Mouse (Mus musculus) midbrain, postnatal 0 days (tissue): ENCODE data around the gene Plxnb3. TPM values are rescaled to one million over a fixed set of nuclear protein-coding genes. Genes with fewer than 3 reads are reported as not detected.

Source experiments
- ATAC-seq: fragments of 200-750 bp; cut with Nextera tagmentation; 2 replicates; pipeline ENCODE4 v1.8.0; 2017; ENCODE audit warnings: moderate number of reproducible peaks, mild to moderate bottlenecking, moderate TSS enrichment, moderate library complexity; ENCODE audit not compliant: low FRiP score
- DNase-seq: peaks from one replicate; pipeline ENCODE4 v3.0.0-alpha.2; 2015; ENCODE audit warnings: low spot score
- H3K27ac ChIP-seq: fragments of 300-500 bp; sonication (generic); 2 replicates; pipeline ENCODE4 v1.5.1; 2014; ENCODE audit warnings: low read depth, mild to moderate bottlenecking, low read length, mixed read lengths
- H3K27me3 ChIP-seq: fragments of 300-500 bp; sonication (generic); 2 replicates; pipeline ENCODE4 v1.6.1; 2014; ENCODE audit warnings: low read length, control low read depth, mixed read lengths; ENCODE audit not compliant: insufficient read depth
- H3K36me3 ChIP-seq: fragments of 300-500 bp; sonication (generic); 2 replicates; pipeline ENCODE4 v1.6.1; 2014; ENCODE audit warnings: low read length, control low read depth, mixed read lengths; ENCODE audit not compliant: insufficient read depth
- H3K4me1 ChIP-seq: fragments of 300-500 bp; sonication (generic); 2 replicates; pipeline ENCODE4 v1.6.1; 2014; ENCODE audit warnings: mild to moderate bottlenecking, control low read depth, antibody characterized with exemption, low read length, mixed read lengths; ENCODE audit not compliant: insufficient read depth
- H3K4me2 ChIP-seq: fragments of 300-500 bp; sonication (generic); 2 replicates; pipeline ENCODE4 v1.6.1; 2014; ENCODE audit warnings: low read depth, mild to moderate bottlenecking, low read length, mixed read lengths; ENCODE audit not compliant: poor library complexity, severe bottlenecking
- H3K4me3 ChIP-seq: fragments of 300-500 bp; sonication (generic); 2 replicates; pipeline ENCODE4 v1.5.1; 2014; ENCODE audit warnings: low read depth, mild to moderate bottlenecking, low read length, moderate library complexity
- H3K9ac ChIP-seq: fragments of 300-500 bp; sonication (generic); replicated peaks from 2 replicates; pipeline ENCODE4 v1.6.1; 2014; ENCODE audit warnings: mild to moderate bottlenecking, low read length, moderate library complexity, mixed read lengths; ENCODE audit not compliant: poor library complexity, severe bottlenecking
- H3K9me3 ChIP-seq: fragments of 300-500 bp; sonication (generic); 2 replicates; pipeline ENCODE4 v1.6.1; 2016; ENCODE audit warnings: low read length, control low read depth
- CTCF ChIP-seq: IDR thresholded peaks from 2 replicates; pipeline ENCODE4 v1.5.1; 2016; ENCODE audit warnings: antibody characterized with exemption, mild to moderate bottlenecking
- WGBS: fragments of 180-500 bp; shearing (Covaris S2); extraction: QIAGEN DNeasy Blood & Tissue Kit; methylation state at CpG from one replicate; pipeline ENCODE4 v1.1.7; 2014; 5-methylcytosine and 5-hydroxymethylcytosine counted together
- polyA plus RNA-seq: library from polyadenylated mRNA; unstranded; fragments of >200 nt; fragmentation: Nextera tagmentation; extraction: Ambion mirVana; gene quantifications from 2 replicates; pipeline ENCODE4 v1.2.1, GENCODE M21; 2015
- total RNA-seq: library from RNA; depleted of rRNA; stranded (reverse); fragments of >200 nt; gene quantifications from 2 replicates; pipeline ENCODE4 v1.2.3, GENCODE M21; 2014

Plxnb3 gene
- total and polyA plus RNA-seq, 2 experiments from 2014 or later: 0.58 to 4.0 TPM

GRCm38 (mm10) chrX:73774802-73775483 is 18.1 kb downstream of the Plxnb3 start:
- ATAC-seq (no peak), DNase-seq (no peak)
- Histone ChIP-seq H3K4me3 (no peak overlapping the region), H3K36me3 (peaks cover 18% of the 10 kb centered on the region), H3K27me3 (no peaks in the 10 kb centered on the region), H3K9me3 (no peaks in the 10 kb centered on the region), H3K27ac (no peak overlapping the region), H3K4me2 (no peak overlapping the region), H3K4me1 (no peaks in the 10 kb centered on the region), H3K9ac (no peak overlapping the region)
- 75% methylated on average over 10 of the region's 10 CpGs for WGBS
- TF ChIP-seq CTCF: no peak

- WGBS: 93% methylated on average over 3 of the region's 3 CpGs
- Histone ChIP-seq H3K4me3 (no peak overlapping the region), H3K4me1 (no peaks in the 10 kb centered on the region), H3K4me2 (no peak overlapping the region), H3K27ac (no peak overlapping the region), H3K27me3 (no peaks in the 10 kb centered on the region), H3K9me3 (no peaks in the 10 kb centered on the region), H3K36me3 (peaks cover 22% of the 10 kb centered on the region), H3K9ac (no peak overlapping the region)
- DNase-seq: no peak
- no peak for ATAC-seq
- TF ChIP-seq CTCF: no peak
Observed at GRCm38 (mm10) chrX:73782227-73782626, 25.3 kb downstream of the Plxnb3 start.

- peak overlapping the region; percentile 56 for H3K4me2 ChIP-seq
- H3K36me3 ChIP-seq: peaks cover 2% of the 10 kb centered on the region; the same call in 1 of the 2 replicates
- peak overlapping the region; percentile 50 for H3K4me3 ChIP-seq
- DNase-seq (no peak), ATAC-seq (no peak)
- no peaks in the 10 kb centered on the region for H3K4me1 ChIP-seq
- no peak for TF ChIP-seq CTCF
- peak overlapping the region; percentile 72; the same call in 1 of the 2 replicates for H3K27ac ChIP-seq
- H3K27me3 ChIP-seq: no peaks in the 10 kb centered on the region
- peak overlapping the region; percentile 51; the same call in 1 of the 2 replicates for H3K9ac ChIP-seq
- no peaks in the 10 kb centered on the region for H3K9me3 ChIP-seq
Observed at GRCm38 (mm10) chrX:73785666-73786065, 28.8 kb downstream of the Plxnb3 start.

GRCm38 (mm10) chrX:73786364-73787224 is 29.7 kb downstream of the Plxnb3 start, which contains the start of the genes Idh3g and Ssr4:
Gene Idh3g (minus strand): TSS chrX:73786897.
Gene Ssr4 (plus strand): TSS chrX:73787028.
- peak within 1 kb of the TSS; percentile 63 for H3K9ac ChIP-seq
- H3K9me3 ChIP-seq: no peaks in the 10 kb centered on the region
- H3K36me3 ChIP-seq: no peaks in the 10 kb centered on the region
- peak; percentile 75 for TF ChIP-seq CTCF
- DNase-seq (peak; percentile 97), ATAC-seq (peak; percentile 95)
- H3K4me2 ChIP-seq: peak within 1 kb of the TSS; percentile 56
- 21% methylated on average over 44 of the region's 52 CpGs for WGBS
- H3K27ac ChIP-seq: peak within 1 kb of the TSS; percentile 83
- H3K4me1 ChIP-seq: no peaks in the 10 kb centered on the region
- no peaks in the 10 kb centered on the region for H3K27me3 ChIP-seq
- peak within 1 kb of the TSS; percentile 50 for H3K4me3 ChIP-seq

- Histone ChIP-seq H3K36me3 (no peaks in the 10 kb centered on the region), H3K4me1 (no peaks in the 10 kb centered on the region), H3K27ac (peak overlapping the region; percentile 83), H3K4me2 (peak overlapping the region; percentile 50), H3K27me3 (no peaks in the 10 kb centered on the region), H3K9me3 (no peaks in the 10 kb centered on the region), H3K4me3 (peak overlapping the region; percentile 50), H3K9ac (peak overlapping the region; percentile 63)
- 16% methylated on average over 22 of the region's 22 CpGs for WGBS
- TF ChIP-seq CTCF: no peak
- DNase-seq: no peak
- peak; percentile 15; the same call in 1 of the 2 replicates for ATAC-seq
Observed at GRCm38 (mm10) chrX:73787225-73787558, 30.3 kb downstream of the Plxnb3 start.

GRCm38 (mm10) chrX:73788501-73788900 is 31.6 kb downstream of the Plxnb3 start:
- no peak overlapping the region for H3K9ac ChIP-seq
- H3K4me2 ChIP-seq: no peak overlapping the region
- no peaks in the 10 kb centered on the region for H3K36me3 ChIP-seq
- TF ChIP-seq CTCF: no peak
- ATAC-seq (no peak), DNase-seq (no peak)
- no peaks in the 10 kb centered on the region for H3K27me3 ChIP-seq
- no peaks in the 10 kb centered on the region for H3K4me1 ChIP-seq
- H3K4me3 ChIP-seq: no peak overlapping the region
- no peaks in the 10 kb centered on the region for H3K9me3 ChIP-seq
- no peak overlapping the region for H3K27ac ChIP-seq
- WGBS: 100% methylated on average over 1 of the region's 1 CpGs
